Mouse (Mus musculus): ENCODE data around the gene Tvp23b. TPM values are rescaled to one million over a fixed set of nuclear protein-coding genes. Genes with fewer than 3 reads are reported as not detected.

Gene Tvp23b
- polyA plus RNA-seq, 1 experiment from 2014 or later, result 58.7 TPM

GRCm38 (mm10) chr11:62903871-62904495 is 24.7 kb downstream of the Tvp23b start:
- no peak overlapping the region for H3K4me2 ChIP-seq
- no peaks in the 10 kb centered on the region for H3K4me1 ChIP-seq
- no peaks in the 10 kb centered on the region for H3K36me3 ChIP-seq (replicated peaks)
- H3K9me3 ChIP-seq, result no peaks in the 10 kb centered on the region
- no peak overlapping the region for H3K9ac ChIP-seq
- no peak overlapping the region for H3K27ac ChIP-seq
- WGBS, result 53% methylated on average over 6 of the region's 6 CpGs
- no peak overlapping the region for H3K4me3 ChIP-seq
- no peak for ATAC-seq (replicated peaks)
- no peaks in the 10 kb centered on the region for H3K27me3 ChIP-seq (replicated peaks)

GRCm38 (mm10) chr11:62909720-62910306 is 30.6 kb downstream of the Tvp23b start:
- H3K27me3 ChIP-seq (replicated peaks), result no peaks in the 10 kb centered on the region
- WGBS, result 78% methylated on average over 3 of the region's 3 CpGs

GRCm38 (mm10) chr11:62911362-62911761 is 32.1 kb downstream of the Tvp23b start:
- H3K4me3 ChIP-seq, result no peak overlapping the region
- H3K9me3 ChIP-seq, result no peaks in the 10 kb centered on the region
- H3K4me2 ChIP-seq, result no peak overlapping the region
- H3K27ac ChIP-seq, result no peak overlapping the region
- ATAC-seq (replicated peaks), result no peak
- H3K9ac ChIP-seq, result no peak overlapping the region
- 28% methylated on average over 8 of the region's 8 CpGs for WGBS
- no peaks in the 10 kb centered on the region for H3K4me1 ChIP-seq
- H3K36me3 ChIP-seq (replicated peaks), result no peaks in the 10 kb centered on the region
- H3K27me3 ChIP-seq (replicated peaks), result no peaks in the 10 kb centered on the region

More at GRCm38 (mm10) chr11:62909720-62910306, 30.6 kb downstream of the Tvp23b start:
- H3K4me2 ChIP-seq, result no peak overlapping the region
- H3K4me3 ChIP-seq, result no peak overlapping the region
- H3K27ac ChIP-seq, result no peak overlapping the region
- no peaks in the 10 kb centered on the region for H3K36me3 ChIP-seq (replicated peaks)
- no peaks in the 10 kb centered on the region for H3K4me1 ChIP-seq
- no peak overlapping the region for H3K9ac ChIP-seq
- no peaks in the 10 kb centered on the region for H3K9me3 ChIP-seq
- no peak for ATAC-seq (replicated peaks)

- Histone ChIP-seq H3K27ac (no peak overlapping the region), H3K9me3 (no peaks in the 10 kb centered on the region)
- WGBS, result 93% methylated on average over 2 of the region's 2 CpGs
These were observed 33.9 kb downstream of the Tvp23b start for GRCm38 (mm10) chr11:62913141-62913540.

DNA sequence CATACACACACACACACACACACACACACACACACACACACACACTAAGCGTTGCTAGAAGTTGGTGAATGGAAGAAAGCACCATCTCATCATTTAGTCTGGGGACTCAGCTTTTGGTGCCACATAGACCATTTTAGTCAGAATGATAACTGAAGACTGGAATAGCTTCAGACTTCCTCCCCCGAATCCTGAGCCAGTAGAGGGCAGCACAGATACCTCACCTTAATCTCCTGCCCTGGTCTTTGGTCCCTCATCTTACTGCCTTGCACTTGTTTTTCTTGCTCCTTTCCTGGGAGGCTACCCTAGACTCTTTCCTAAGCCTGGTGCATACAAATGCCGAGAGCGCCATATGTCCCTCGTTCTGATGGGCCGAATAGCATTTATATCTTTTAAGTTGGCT is 35.3 kb downstream of the Tvp23b start:
- ATAC-seq (replicated peaks), result no peak
- WGBS, result 57% methylated on average over 6 of the region's 6 CpGs

More at GRCm38 (mm10) chr11:62913141-62913540, 33.9 kb downstream of the Tvp23b start:
- Histone ChIP-seq H3K27me3 (replicated peaks) (no peaks in the 10 kb centered on the region), H3K4me1 (no peaks in the 10 kb centered on the region), H3K9ac (no peak overlapping the region), H3K36me3 (replicated peaks) (no peaks in the 10 kb centered on the region), H3K4me2 (no peak overlapping the region), H3K4me3 (no peak overlapping the region)
- no peak for ATAC-seq (replicated peaks)

DNA sequence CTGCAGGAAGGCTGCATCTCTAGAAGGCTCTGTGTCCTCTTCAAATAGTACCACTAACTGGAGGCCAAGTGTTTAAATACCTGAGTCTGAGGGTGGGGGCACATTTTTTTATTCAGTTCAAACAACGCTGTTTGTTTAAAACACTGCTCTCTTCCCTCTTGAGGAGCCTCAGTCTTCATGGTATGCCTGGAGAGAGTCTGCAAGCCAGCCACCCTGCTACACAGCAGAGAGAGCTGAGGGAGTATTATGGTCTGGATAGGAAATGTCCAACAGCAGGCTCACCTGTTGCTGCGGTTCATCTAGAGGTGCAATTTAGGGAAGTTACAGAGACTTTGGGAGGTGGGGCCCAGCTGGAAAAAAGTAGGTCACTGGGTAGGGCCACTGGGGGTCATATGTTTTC is 36.2 kb downstream of the Tvp23b start:
- ATAC-seq (replicated peaks), result no peak
- Histone ChIP-seq H3K4me2 (no peak overlapping the region), H3K9me3 (no peaks in the 10 kb centered on the region), H3K4me1 (no peaks in the 10 kb centered on the region), H3K9ac (no peak overlapping the region), H3K27ac (no peak overlapping the region), H3K36me3 (replicated peaks) (no peaks in the 10 kb centered on the region), H3K4me3 (no peak overlapping the region), H3K27me3 (replicated peaks) (no peaks in the 10 kb centered on the region)
- WGBS, result 92% methylated on average over 2 of the region's 2 CpGs

More for the DNA sequence above, 35.3 kb downstream of the Tvp23b start:
- no peak overlapping the region for H3K9ac ChIP-seq
- no peaks in the 10 kb centered on the region for H3K4me1 ChIP-seq
- H3K36me3 ChIP-seq (replicated peaks), result no peaks in the 10 kb centered on the region
- H3K9me3 ChIP-seq, result no peaks in the 10 kb centered on the region
- H3K4me3 ChIP-seq, result no peak overlapping the region
- no peak overlapping the region for H3K4me2 ChIP-seq
- no peaks in the 10 kb centered on the region for H3K27me3 ChIP-seq (replicated peaks)
- H3K27ac ChIP-seq, result no peak overlapping the region

DNA sequence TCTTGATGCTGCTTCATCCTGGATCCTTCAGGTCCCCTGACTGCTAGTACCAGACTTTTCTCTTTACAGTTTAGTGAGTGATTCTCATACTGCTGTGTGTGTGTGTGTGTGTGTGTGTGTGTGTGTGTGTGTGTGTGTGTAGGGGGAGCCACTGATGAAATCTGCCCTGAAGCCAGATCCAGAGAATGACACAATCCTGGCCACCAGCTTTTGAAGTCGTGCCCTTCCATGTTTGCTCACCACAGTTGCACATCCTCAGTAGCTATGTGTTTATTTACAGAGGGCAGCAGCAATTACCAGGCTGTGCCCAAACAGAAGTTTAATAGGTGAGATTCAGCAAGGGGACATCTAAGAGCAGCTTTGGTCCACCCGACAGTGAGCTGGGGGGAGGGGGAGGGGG is 37.5 kb downstream of the Tvp23b start:
- Histone ChIP-seq H3K9me3 (no peaks in the 10 kb centered on the region), H3K4me2 (no peak overlapping the region), H3K27ac (no peak overlapping the region), H3K27me3 (replicated peaks) (no peaks in the 10 kb centered on the region), H3K36me3 (replicated peaks) (no peaks in the 10 kb centered on the region), H3K4me1 (peaks cover 5% of the 10 kb centered on the region), H3K4me3 (no peak overlapping the region), H3K9ac (no peak overlapping the region)
- ATAC-seq (replicated peaks), result no peak
- WGBS, result 49% methylated on average over 2 of the region's 2 CpGs

GRCm38 (mm10) chr11:62919946-62920742 is 40.9 kb downstream of the Tvp23b start:
- H3K4me3 ChIP-seq, result peak overlapping the region; percentile 36
- H3K9ac ChIP-seq, result no peak overlapping the region
- WGBS, result 80% methylated on average over 6 of the region's 6 CpGs
- H3K9me3 ChIP-seq, result no peaks in the 10 kb centered on the region
- H3K4me2 ChIP-seq, result peak overlapping the region; percentile 47
- no peak overlapping the region for H3K27ac ChIP-seq
- no peak for ATAC-seq (replicated peaks)
- no peaks in the 10 kb centered on the region for H3K27me3 ChIP-seq (replicated peaks)
- peaks cover 5% of the 10 kb centered on the region for H3K4me1 ChIP-seq
- no peaks in the 10 kb centered on the region for H3K36me3 ChIP-seq (replicated peaks)

DNA sequence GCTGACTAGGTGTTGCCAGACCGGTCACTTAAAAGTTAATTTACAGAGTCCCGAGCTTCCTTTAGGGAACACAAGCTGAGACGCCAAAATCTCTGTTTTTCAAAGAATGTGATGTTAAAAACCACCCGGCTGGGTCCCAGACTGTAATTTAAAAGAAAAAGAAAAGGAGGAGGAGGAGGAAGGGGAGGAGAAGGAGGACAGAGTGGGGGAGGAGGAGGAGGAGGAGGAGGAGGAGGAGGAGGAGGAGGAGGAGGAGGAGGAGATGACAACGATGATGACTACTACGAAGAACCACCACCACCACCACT is 41.4 kb downstream of the Tvp23b start:
- no peak for ATAC-seq (replicated peaks)
- no peaks in the 10 kb centered on the region for H3K27me3 ChIP-seq (replicated peaks)
- 29% methylated on average over 6 of the region's 6 CpGs for WGBS

DNA sequence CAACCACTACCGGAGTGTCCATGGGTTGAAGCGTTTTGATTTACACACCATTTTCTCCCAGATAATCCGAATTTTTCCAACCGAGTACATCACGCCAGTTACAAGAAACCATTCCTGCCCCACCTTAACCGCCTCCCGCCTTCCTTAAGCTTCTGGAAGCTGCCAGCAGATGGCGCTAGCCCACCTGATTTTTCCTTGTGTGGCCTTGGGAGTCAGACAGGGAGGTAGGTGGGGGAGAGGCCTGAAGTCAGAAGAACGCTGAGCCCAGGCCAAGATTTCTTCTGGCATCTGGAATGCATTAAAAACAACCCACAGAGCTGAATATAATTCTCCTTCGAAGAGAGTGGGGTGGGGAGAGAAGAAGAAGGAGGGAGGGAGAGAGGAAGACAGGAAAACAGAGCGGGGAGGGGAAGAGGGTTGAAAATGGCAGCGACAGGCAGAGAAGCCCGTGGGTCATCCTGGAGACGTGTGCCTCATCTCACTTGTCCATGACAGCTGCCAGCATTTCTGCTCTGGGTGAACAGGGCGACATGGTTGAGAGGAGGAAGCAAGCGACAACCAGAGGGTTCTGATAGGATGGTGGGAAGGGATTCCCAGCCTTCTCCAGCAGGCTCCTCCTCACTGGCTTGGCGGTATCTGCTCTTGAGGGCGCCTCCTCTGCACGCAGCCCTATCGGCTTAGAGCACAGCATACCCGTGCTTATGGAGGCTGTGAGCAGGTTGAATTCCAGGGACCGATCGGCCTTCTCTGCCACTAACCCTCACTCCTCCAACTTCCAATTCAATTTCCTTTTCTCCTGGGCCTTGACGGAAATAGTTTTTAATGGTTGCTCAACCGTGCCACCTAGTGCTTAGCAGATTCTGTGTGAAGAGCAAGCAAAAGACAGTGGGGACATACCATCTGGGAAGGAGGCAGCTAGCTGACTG is 42.1 kb downstream of the Tvp23b start:
- Histone ChIP-seq H3K9me3 (no peaks in the 10 kb centered on the region), H3K4me3 (peak overlapping the region; percentile 36), H3K27me3 (replicated peaks) (no peaks in the 10 kb centered on the region), H3K9ac (no peak overlapping the region; the same call in 1 of the 2 replicates), H3K4me2 (peak overlapping the region; percentile 47), H3K4me1 (peaks cover 5% of the 10 kb centered on the region), H3K36me3 (replicated peaks) (no peaks in the 10 kb centered on the region), H3K27ac (peak overlapping the region; percentile 63)
- peak; percentile 94 for ATAC-seq (replicated peaks)
- WGBS, result 28% methylated on average over 25 of the region's 25 CpGs

More for the DNA sequence above, 41.4 kb downstream of the Tvp23b start:
- Histone ChIP-seq H3K27ac (no peak overlapping the region), H3K4me3 (peak overlapping the region; percentile 36), H3K9me3 (no peaks in the 10 kb centered on the region), H3K4me2 (peak overlapping the region; percentile 47), H3K9ac (no peak overlapping the region; the same call in 1 of the 2 replicates), H3K4me1 (peaks cover 5% of the 10 kb centered on the region), H3K36me3 (replicated peaks) (no peaks in the 10 kb centered on the region)

GRCm38 (mm10) chr11:62924091-62924761 is 45.0 kb downstream of the Tvp23b start:
- ATAC-seq (replicated peaks), result no peak

More at GRCm38 (mm10) chr11:62924091-62924761, 45.0 kb downstream of the Tvp23b start:
- H3K27me3 ChIP-seq (replicated peaks), result no peaks in the 10 kb centered on the region
- H3K4me1 ChIP-seq, result peaks cover 5% of the 10 kb centered on the region
- H3K4me2 ChIP-seq, result no peak overlapping the region
- no peaks in the 10 kb centered on the region for H3K9me3 ChIP-seq
- H3K4me3 ChIP-seq, result no peak overlapping the region
- H3K36me3 ChIP-seq (replicated peaks), result no peaks in the 10 kb centered on the region
- H3K9ac ChIP-seq, result no peak overlapping the region
- WGBS, result 95% methylated on average over 6 of the region's 6 CpGs
- H3K27ac ChIP-seq, result no peak overlapping the region

Measured in midbrain, embryonic 15.5 days (tissue).